Mouse (Mus musculus): Measurements from ENCODE around the gene Bub1.

DNA sequence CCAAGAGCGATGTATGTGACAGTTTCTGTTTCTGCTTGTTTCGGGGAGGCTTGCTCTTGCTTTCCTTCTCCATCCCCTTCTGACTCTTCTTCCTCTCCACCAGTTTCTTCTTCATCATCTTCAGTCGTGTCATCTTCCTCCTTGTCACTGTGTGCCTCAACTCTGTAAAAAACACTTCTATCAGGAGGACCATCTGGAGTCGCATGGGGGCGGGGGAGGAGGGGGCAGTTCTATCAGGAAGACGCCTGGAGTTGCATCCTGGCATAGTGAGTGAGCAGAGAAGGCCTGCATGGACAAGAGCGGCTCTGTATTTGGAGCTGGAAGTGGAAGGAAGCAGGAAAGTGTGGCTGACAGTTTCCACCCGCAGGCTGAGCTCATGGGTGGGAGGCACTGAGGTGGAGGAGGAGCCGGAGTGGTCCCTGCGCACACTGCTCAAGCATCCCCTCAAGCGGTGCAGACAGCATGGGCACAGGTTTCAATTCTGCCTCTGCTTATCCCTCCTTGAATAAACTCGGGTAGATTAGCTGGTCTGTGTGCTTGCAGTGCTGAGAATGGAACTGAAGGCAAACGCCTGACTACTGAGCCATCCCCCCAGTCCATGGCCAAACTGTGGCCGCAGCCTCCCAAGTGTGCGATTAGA, 57.6 kb downstream of the Bub1 start:
- no peak for TF ChIP-seq GATA1 (IDR thresholded peaks at IDR 0.05; ENCODE audit: borderline replicate concordance, low read length)
- TF ChIP-seq CTCF (IDR thresholded peaks at IDR 0.05; ENCODE audit: low read depth, low read length): no peak
- no peak for TF ChIP-seq POLR2AphosphoS5 (IDR thresholded peaks at IDR 0.05; ENCODE audit: insufficient replicate concordance, low read depth, low read length)
- no peak for TF ChIP-seq TAL1 (conservative IDR thresholded peaks at IDR 0.05; ENCODE audit: low read depth, low read length)
- TF ChIP-seq GATA2 (IDR thresholded peaks at IDR 0.05; ENCODE audit: borderline replicate concordance, low read depth, low read length): no peak

Data from G1E (cell line).